Mouse (Mus musculus) cerebellum, adult 2 months (tissue): Measurements from ENCODE around the gene Tpcn2.

ENCODE experiments used
- CTCF ChIP-seq: fragments of 200-500 bp; IDR thresholded peaks from 2 replicates; pipeline ENCODE4 v1.5.1; 2011; ENCODE audit warnings: low read depth, mild to moderate bottlenecking, control low read depth, low read length, moderate library complexity, borderline replicate concordance; ENCODE audit not compliant: insufficient read depth
- POLR2A ChIP-seq: fragments of 200-500 bp; IDR thresholded peaks from 2 replicates; pipeline ENCODE4 v1.6.1; 2011; ENCODE audit warnings: low read length, control low read depth, borderline replicate concordance; ENCODE audit not compliant: insufficient read depth

GRCm38 (mm10) chr7:145210477-145211070 lies 73.2 kb downstream of the Tpcn2 start:
- no peak for TF ChIP-seq POLR2A
- TF ChIP-seq CTCF, result no peak
